Mouse (Mus musculus): Measurements from ENCODE around the gene Aloxe3. TPM values are rescaled to one million over a fixed set of nuclear protein-coding genes. Genes with fewer than 3 reads are reported as not detected.

The Aloxe3 gene
- polyA plus RNA-seq, 1 experiment, result 0.82 TPM

DNA sequence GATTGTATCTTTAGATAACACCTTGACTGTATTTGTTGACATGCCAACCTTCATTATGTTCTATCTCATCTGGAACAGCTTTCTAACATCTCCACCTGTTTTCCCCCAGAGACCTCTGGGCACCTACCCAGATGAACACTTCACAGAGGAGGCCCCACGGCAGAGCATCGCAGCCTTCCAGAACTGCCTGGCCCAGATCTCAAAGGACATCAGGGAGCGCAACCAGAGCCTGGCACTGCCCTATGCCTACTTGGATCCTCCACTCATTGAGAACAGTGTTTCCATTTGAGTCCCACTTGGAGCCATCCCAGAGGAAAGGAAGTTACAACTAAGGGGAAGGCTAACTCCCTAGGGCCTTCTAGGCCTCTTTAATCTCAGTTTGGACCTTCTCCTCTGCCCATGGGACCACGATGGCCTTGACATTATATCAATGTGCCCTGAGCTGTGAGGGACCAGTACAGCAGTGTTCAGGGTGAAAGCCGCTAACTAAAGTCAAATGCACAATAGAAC, 22.8 kb downstream of the Aloxe3 start:
- WGBS, result 87% methylated on average over 5 of the region's 5 CpGs
- TF ChIP-seq POLR2A (IDR thresholded peaks at IDR 0.05; ENCODE audit: borderline replicate concordance, control insufficient read depth, low read depth, low read length), result no peak
- no peak for TF ChIP-seq CTCF (IDR thresholded peaks at IDR 0.05; ENCODE audit: control insufficient read depth, insufficient read depth, low read length)

DNA sequence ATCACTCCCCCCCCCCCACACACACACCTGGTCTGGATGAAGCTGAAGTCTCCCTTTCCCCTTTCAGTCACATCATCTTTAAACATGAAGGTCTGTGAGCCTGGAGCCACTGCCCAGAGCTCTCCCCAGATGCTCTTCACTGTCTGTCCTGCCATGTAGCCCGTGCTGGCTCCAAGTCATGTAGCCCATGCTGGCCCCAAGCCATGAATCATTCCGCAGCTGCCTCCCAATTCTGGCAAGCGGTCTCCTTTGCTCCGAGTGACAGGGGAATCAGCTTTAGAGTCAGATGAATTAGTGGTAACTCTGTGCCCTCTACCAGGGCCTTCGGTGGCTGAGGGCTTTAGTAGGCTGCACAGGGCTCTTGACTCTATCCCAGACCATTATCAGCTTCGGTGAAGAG, 24.0 kb downstream of the Aloxe3 start:
- Histone ChIP-seq H3K4me3 (replicated peaks; ENCODE audit: control insufficient read depth, low read depth, low read length) (no peak overlapping the region), H3K27ac (ENCODE audit: control insufficient read depth, insufficient read depth, low read depth, low read length, poor library complexity) (no peak overlapping the region), H3K4me1 (ENCODE audit: control insufficient read depth, insufficient read depth, low read length) (no peaks in the 10 kb centered on the region)
- TF ChIP-seq POLR2A (IDR thresholded peaks at IDR 0.05; ENCODE audit: borderline replicate concordance, control insufficient read depth, low read depth, low read length), result no peak
- no peak for TF ChIP-seq CTCF (IDR thresholded peaks at IDR 0.05; ENCODE audit: control insufficient read depth, insufficient read depth, low read length)
- 85% methylated on average over 6 of the region's 6 CpGs for WGBS

More for the DNA sequence above, 22.8 kb downstream of the Aloxe3 start:
- Histone ChIP-seq H3K27ac (ENCODE audit: control insufficient read depth, insufficient read depth, low read depth, low read length, poor library complexity) (no peak overlapping the region), H3K4me1 (ENCODE audit: control insufficient read depth, insufficient read depth, low read length) (no peaks in the 10 kb centered on the region), H3K4me3 (replicated peaks; ENCODE audit: control insufficient read depth, low read depth, low read length) (no peak overlapping the region)

DNA sequence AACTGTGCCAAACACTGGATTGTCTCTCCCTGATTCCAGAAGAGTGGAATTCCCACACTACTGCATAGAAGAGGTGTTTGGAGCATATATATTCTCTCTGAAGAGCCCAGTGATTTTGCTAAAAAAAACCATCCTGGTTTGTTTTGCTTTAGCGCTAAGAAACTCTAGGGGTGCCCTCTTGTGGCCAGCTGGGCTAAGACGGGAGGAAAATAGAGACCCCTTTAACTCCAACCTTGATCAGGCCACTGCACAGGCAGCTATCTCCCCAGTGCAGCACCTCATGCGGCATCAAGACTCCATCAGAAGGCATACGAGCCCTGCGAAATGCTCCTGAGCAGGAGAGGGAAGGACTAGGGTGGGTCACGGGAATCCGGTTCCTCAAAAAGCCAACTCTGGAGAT, 24.7 kb downstream of the Aloxe3 start:
- 3% methylated on average over 7 of the region's 7 CpGs for WGBS
- H3K27ac ChIP-seq (ENCODE audit: control insufficient read depth, insufficient read depth, low read depth, low read length, poor library complexity), result no peak overlapping the region
- peak; percentile 39 for TF ChIP-seq CTCF (IDR thresholded peaks at IDR 0.05; ENCODE audit: control insufficient read depth, insufficient read depth, low read length)
- no peak for TF ChIP-seq POLR2A (IDR thresholded peaks at IDR 0.05; ENCODE audit: borderline replicate concordance, control insufficient read depth, low read depth, low read length)
- H3K4me3 ChIP-seq (replicated peaks; ENCODE audit: control insufficient read depth, low read depth, low read length), result no peak overlapping the region
- no peaks in the 10 kb centered on the region for H3K4me1 ChIP-seq (ENCODE audit: control insufficient read depth, insufficient read depth, low read length)

DNA sequence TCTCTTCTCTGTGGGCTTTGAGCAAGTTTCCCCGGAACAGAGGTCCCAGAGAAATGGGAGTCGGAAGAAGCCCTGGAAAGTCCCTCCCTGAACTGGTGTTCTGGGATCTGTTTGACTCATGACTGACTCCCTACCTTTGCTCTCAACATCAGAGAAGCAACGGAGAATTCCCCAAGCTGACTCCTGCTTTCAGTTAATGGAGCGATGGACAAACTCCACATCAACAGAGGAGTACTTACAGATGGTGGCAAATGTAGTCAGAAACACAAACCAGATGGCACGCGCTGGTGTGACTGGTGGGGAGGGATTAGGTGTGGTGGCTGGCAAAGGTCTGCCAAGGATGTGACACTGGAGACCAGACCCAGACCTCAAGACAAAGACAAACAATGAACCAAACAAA, 25.3 kb downstream of the Aloxe3 start:
- TF ChIP-seq POLR2A (IDR thresholded peaks at IDR 0.05; ENCODE audit: borderline replicate concordance, control insufficient read depth, low read depth, low read length), result no peak
- Histone ChIP-seq H3K4me1 (ENCODE audit: control insufficient read depth, insufficient read depth, low read length) (no peaks in the 10 kb centered on the region), H3K27ac (ENCODE audit: control insufficient read depth, insufficient read depth, low read depth, low read length, poor library complexity) (no peak overlapping the region), H3K4me3 (replicated peaks; ENCODE audit: control insufficient read depth, low read depth, low read length) (no peak overlapping the region)
- 64% methylated on average over 6 of the region's 6 CpGs for WGBS

DNA sequence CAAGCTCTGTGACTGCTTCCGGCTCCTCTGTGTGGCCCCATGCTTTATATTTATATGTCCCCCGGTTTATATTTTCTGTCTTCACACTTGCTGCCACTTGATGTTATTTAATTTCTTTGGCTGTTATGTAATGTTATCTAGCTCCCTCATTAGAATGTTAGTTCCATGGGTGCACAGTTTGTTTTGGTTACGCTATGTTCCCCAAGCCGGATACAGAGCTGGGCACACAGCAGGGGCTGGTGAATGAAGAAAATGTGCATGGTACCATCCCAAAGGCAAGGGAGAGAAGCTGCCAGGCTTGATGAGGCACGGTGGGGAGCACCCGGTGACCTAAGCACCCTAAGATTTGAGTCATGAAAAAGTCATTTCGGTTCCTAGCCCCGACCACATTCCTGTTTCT, 28.1 kb downstream of the Aloxe3 start:
- WGBS, result 77% methylated on average over 8 of the region's 8 CpGs
- Histone ChIP-seq H3K27ac (ENCODE audit: control insufficient read depth, insufficient read depth, low read depth, low read length, poor library complexity) (no peak overlapping the region), H3K4me3 (replicated peaks; ENCODE audit: control insufficient read depth, low read depth, low read length) (no peak overlapping the region), H3K4me1 (ENCODE audit: control insufficient read depth, insufficient read depth, low read length) (no peaks in the 10 kb centered on the region)
- TF ChIP-seq POLR2A (IDR thresholded peaks at IDR 0.05; ENCODE audit: borderline replicate concordance, control insufficient read depth, low read depth, low read length) (no peak), CTCF (IDR thresholded peaks at IDR 0.05; ENCODE audit: control insufficient read depth, insufficient read depth, low read length) (no peak)

DNA sequence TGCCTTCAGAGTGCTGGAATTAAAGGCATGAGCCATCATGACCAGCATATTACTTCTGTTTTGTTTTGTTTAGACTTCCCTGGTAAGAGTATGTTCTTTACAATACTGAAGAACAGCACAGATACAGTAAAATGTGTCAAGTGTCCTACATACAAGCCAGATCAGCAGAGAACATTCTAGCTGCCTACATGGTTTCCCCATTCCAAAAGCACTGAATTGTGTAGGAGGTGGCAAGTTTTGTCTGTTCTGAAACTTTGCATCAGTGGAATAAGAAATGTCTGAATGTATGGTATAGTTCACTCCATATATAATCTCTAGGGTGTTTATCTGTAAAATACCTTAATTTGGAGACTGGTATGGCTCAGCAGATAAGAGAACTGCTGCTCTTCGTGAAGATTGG, 29.7 kb downstream of the Aloxe3 start:
- TF ChIP-seq POLR2A (IDR thresholded peaks at IDR 0.05; ENCODE audit: borderline replicate concordance, control insufficient read depth, low read depth, low read length) (no peak), CTCF (IDR thresholded peaks at IDR 0.05; ENCODE audit: control insufficient read depth, insufficient read depth, low read length) (no peak)
- no peak overlapping the region for H3K27ac ChIP-seq (ENCODE audit: control insufficient read depth, insufficient read depth, low read depth, low read length, poor library complexity)
- no peak overlapping the region for H3K4me3 ChIP-seq (replicated peaks; ENCODE audit: control insufficient read depth, low read depth, low read length)
- WGBS, result 23% methylated on average over 1 of the region's 1 CpGs
- H3K4me1 ChIP-seq (ENCODE audit: control insufficient read depth, insufficient read depth, low read length), result no peaks in the 10 kb centered on the region

DNA sequence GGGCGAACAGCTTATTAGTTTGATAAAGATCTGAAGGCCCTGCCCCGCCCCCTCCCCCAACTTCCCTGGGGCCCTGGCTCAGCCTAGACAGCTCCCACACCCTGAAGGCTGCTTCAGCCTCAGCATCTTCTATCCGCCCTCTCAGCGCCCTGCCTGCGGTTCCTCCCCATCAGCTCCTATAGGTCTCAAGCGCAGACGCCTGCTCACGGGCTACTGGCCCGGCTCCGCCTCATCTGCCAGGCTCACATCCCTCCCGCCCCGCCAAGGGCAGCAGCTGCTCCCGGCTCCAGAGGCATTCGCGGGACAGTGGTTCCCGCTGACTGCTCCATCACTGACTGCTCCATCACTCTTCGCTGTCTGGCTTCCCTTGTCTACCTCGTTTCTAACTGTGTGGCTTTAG, 31.1 kb downstream of the Aloxe3 start, which contains the start of gene Alox12b:
TSS of gene Alox12b (plus strand) at position 190 of the 400 bp plus-strand sequence.
- Histone ChIP-seq H3K4me3 (replicated peaks; ENCODE audit: control insufficient read depth, low read depth, low read length) (no peak within 1 kb of the TSS), H3K4me1 (ENCODE audit: control insufficient read depth, insufficient read depth, low read length) (no peaks in the 10 kb centered on the region), H3K27ac (ENCODE audit: control insufficient read depth, insufficient read depth, low read depth, low read length, poor library complexity) (no peak within 1 kb of the TSS)
- 9% methylated on average over 18 of the region's 18 CpGs for WGBS
- TF ChIP-seq CTCF (IDR thresholded peaks at IDR 0.05; ENCODE audit: control insufficient read depth, insufficient read depth, low read length), result no peak
- TF ChIP-seq POLR2A (IDR thresholded peaks at IDR 0.05; ENCODE audit: borderline replicate concordance, control insufficient read depth, low read depth, low read length), result no peak

DNA sequence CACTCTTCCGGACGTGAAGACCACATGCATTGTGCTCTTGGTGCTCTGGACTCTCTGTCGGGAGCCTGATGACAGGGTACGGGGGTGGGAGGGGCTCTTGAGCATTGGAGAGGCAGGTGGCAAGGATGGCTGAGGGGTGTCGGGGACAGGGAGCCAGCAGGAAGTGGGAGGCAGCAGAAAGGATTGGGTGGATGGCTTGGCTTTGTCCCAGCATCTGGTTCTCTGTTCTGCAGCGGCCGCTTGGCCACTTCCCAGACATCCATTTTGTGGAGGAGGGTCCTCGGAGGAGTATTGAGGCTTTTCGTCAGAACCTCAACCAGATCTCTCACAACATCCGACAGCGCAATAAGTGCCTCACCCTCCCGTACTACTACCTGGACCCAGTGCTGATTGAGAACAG, 43.6 kb downstream of the Aloxe3 start:
- Histone ChIP-seq H3K4me1 (ENCODE audit: control insufficient read depth, insufficient read depth, low read length) (no peaks in the 10 kb centered on the region), H3K27ac (ENCODE audit: control insufficient read depth, insufficient read depth, low read depth, low read length, poor library complexity) (no peak overlapping the region), H3K4me3 (replicated peaks; ENCODE audit: control insufficient read depth, low read depth, low read length) (no peak overlapping the region)
- 84% methylated on average over 12 of the region's 12 CpGs for whole genome bisulfite sequencing
- TF ChIP-seq POLR2A (IDR thresholded peaks at IDR 0.05; ENCODE audit: borderline replicate concordance, control insufficient read depth, low read depth, low read length) (no peak), CTCF (IDR thresholded peaks at IDR 0.05; ENCODE audit: control insufficient read depth, insufficient read depth, low read length) (no peak)

DNA sequence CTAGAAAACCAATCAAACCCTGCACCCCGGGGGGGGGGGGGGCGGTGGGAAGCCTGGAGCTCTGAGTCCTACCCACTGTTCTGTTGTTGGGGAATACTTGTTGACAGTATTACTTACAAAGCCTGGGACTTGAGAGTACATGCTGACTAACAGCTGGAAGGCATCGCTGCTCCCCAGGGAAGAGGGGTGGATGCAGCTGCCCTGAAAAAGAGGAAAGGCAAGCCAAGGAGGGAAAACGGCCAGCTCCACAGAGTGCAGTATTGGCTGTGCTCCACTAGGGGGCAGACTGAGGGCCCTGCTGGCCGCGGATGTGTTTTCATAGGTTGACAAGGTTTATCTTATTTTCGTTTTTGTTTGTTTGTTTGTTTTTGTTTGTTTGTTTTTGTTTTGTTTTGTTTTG, 45.9 kb downstream of the Aloxe3 start:
- WGBS, result 32% methylated on average over 7 of the region's 7 CpGs
- TF ChIP-seq POLR2A (IDR thresholded peaks at IDR 0.05; ENCODE audit: borderline replicate concordance, control insufficient read depth, low read depth, low read length) (no peak), CTCF (IDR thresholded peaks at IDR 0.05; ENCODE audit: control insufficient read depth, insufficient read depth, low read length) (peak; percentile 80)
- Histone ChIP-seq H3K4me1 (ENCODE audit: control insufficient read depth, insufficient read depth, low read length) (no peaks in the 10 kb centered on the region), H3K4me3 (replicated peaks; ENCODE audit: control insufficient read depth, low read depth, low read length) (no peak overlapping the region), H3K27ac (ENCODE audit: control insufficient read depth, insufficient read depth, low read depth, low read length, poor library complexity) (no peak overlapping the region)

All from bone marrow, adult 2 months (tissue).